Mouse (Mus musculus) liver, embryonic 12.5 days (tissue): Measurements from ENCODE around the gene Adarb2. TPM values are rescaled to one million over a fixed set of nuclear protein-coding genes. Genes with fewer than 3 reads are reported as not detected.

Experiments used
- ATAC-seq: fragments of 200-750 bp; cut with Nextera tagmentation; 2 replicates; pipeline ENCODE4 v1.8.0; 2017; ENCODE audit warnings: moderate number of reproducible peaks, mild to moderate bottlenecking, moderate library complexity
- H3K27ac ChIP-seq: fragments of 300-500 bp; sonication (generic); 2 replicates; pipeline ENCODE4 v1.5.1; 2016; ENCODE audit warnings: mild to moderate bottlenecking
- H3K27me3 ChIP-seq: fragments of 300-500 bp; sonication (generic); replicated peaks from 2 replicates; pipeline ENCODE4 v1.6.1; 2016; ENCODE audit warnings: mild to moderate bottlenecking, moderate library complexity
- H3K36me3 ChIP-seq: fragments of 300-500 bp; sonication (generic); 2 replicates; pipeline ENCODE4 v1.6.1; 2016; ENCODE audit warnings: mild to moderate bottlenecking, moderate library complexity
- H3K4me1 ChIP-seq: fragments of 300-500 bp; sonication (generic); 2 replicates; pipeline ENCODE4 v1.6.1; 2016
- H3K4me2 ChIP-seq: fragments of 300-500 bp; sonication (generic); 2 replicates; pipeline ENCODE4 v1.6.1; 2016; ENCODE audit warnings: mild to moderate bottlenecking, moderate library complexity
- H3K4me3 ChIP-seq: fragments of 300-500 bp; sonication (generic); 2 replicates; pipeline ENCODE4 v1.5.1; 2016; ENCODE audit warnings: mild to moderate bottlenecking, moderate library complexity
- H3K9ac ChIP-seq: fragments of 300-500 bp; sonication (generic); 2 replicates; pipeline ENCODE4 v1.6.1; 2016; ENCODE audit warnings: mild to moderate bottlenecking, moderate library complexity
- H3K9me3 ChIP-seq: fragments of 300-500 bp; sonication (generic); replicated peaks from 2 replicates; pipeline ENCODE4 v1.6.1; 2016; ENCODE audit warnings: mild to moderate bottlenecking, moderate library complexity
- whole genome bisulfite sequencing: fragments of 180-500 bp; shearing (Covaris S2); methylation state at CpG from one replicate; pipeline ENCODE4 v1.1.7; 2016; ENCODE audit not compliant: insufficient replicate concordance; 5-methylcytosine and 5-hydroxymethylcytosine counted together
- polyA plus RNA-seq: library from polyadenylated mRNA; unstranded; fragments of >200 nt; fragmentation: Nextera tagmentation; extraction: Ambion mirVana; gene quantifications from 2 replicates; pipeline ENCODE4 v1.2.1, GENCODE M21; 2016

The Adarb2 gene
- polyA plus RNA-seq, 1 experiment from 2014 or later = 0.35 TPM

- Histone ChIP-seq H3K27me3 (no peaks in the 10 kb centered on the region), H3K4me3 (no peak overlapping the region), H3K4me1 (no peaks in the 10 kb centered on the region), H3K36me3 (no peaks in the 10 kb centered on the region), H3K4me2 (no peak overlapping the region), H3K9ac (no peak overlapping the region), H3K9me3 (no peaks in the 10 kb centered on the region), H3K27ac (no peak overlapping the region)
- no peak for ATAC-seq
- WGBS = 43% methylated on average over 5 of the region's 5 CpGs
Measured at GRCm38 (mm10) chr13:8677174-8677573, 474.5 kb downstream of the Adarb2 start.

GRCm38 (mm10) chr13:8680470-8681129 lies 477.9 kb downstream of the Adarb2 start:
- whole genome bisulfite sequencing = 74% methylated on average over 9 of the region's 9 CpGs
- no peak overlapping the region for H3K9ac ChIP-seq
- H3K4me2 ChIP-seq = no peak overlapping the region
- ATAC-seq = no peak
- no peak overlapping the region for H3K27ac ChIP-seq
- H3K4me3 ChIP-seq = no peak overlapping the region
- H3K9me3 ChIP-seq = no peaks in the 10 kb centered on the region
- no peaks in the 10 kb centered on the region for H3K4me1 ChIP-seq
- H3K36me3 ChIP-seq = no peaks in the 10 kb centered on the region
- H3K27me3 ChIP-seq = no peaks in the 10 kb centered on the region

- Histone ChIP-seq H3K9ac (no peak overlapping the region), H3K9me3 (no peaks in the 10 kb centered on the region), H3K27me3 (no peaks in the 10 kb centered on the region), H3K27ac (no peak overlapping the region), H3K36me3 (no peaks in the 10 kb centered on the region), H3K4me2 (no peak overlapping the region), H3K4me1 (no peaks in the 10 kb centered on the region), H3K4me3 (no peak overlapping the region)
- no peak for ATAC-seq
- 54% methylated on average over 6 of the region's 6 CpGs for WGBS
Measured at GRCm38 (mm10) chr13:8691448-8691847, 488.8 kb downstream of the Adarb2 start.

GRCm38 (mm10) chr13:8692787-8693186 lies 490.1 kb downstream of the Adarb2 start:
- ATAC-seq = no peak
- Histone ChIP-seq H3K4me2 (no peak overlapping the region), H3K4me3 (no peak overlapping the region), H3K36me3 (no peaks in the 10 kb centered on the region), H3K27me3 (no peaks in the 10 kb centered on the region), H3K27ac (no peak overlapping the region), H3K4me1 (no peaks in the 10 kb centered on the region), H3K9me3 (no peaks in the 10 kb centered on the region), H3K9ac (no peak overlapping the region)
- 72% methylated on average over 9 of the region's 9 CpGs for WGBS

- no peaks in the 10 kb centered on the region for H3K36me3 ChIP-seq
- 80% methylated on average over 5 of the region's 5 CpGs for WGBS
- no peak overlapping the region for H3K4me2 ChIP-seq
- no peak for ATAC-seq
- no peaks in the 10 kb centered on the region for H3K9me3 ChIP-seq
- no peak overlapping the region for H3K27ac ChIP-seq
- no peaks in the 10 kb centered on the region for H3K27me3 ChIP-seq
- no peak overlapping the region for H3K4me3 ChIP-seq
- H3K4me1 ChIP-seq = no peaks in the 10 kb centered on the region
- no peak overlapping the region for H3K9ac ChIP-seq
Measured at GRCm38 (mm10) chr13:8698451-8698850, 495.8 kb downstream of the Adarb2 start.

GRCm38 (mm10) chr13:8699831-8700230 lies 497.2 kb downstream of the Adarb2 start:
- no peaks in the 10 kb centered on the region for H3K36me3 ChIP-seq
- no peak overlapping the region for H3K4me3 ChIP-seq
- WGBS = 46% methylated on average over 3 of the region's 3 CpGs
- H3K27ac ChIP-seq = no peak overlapping the region
- no peak overlapping the region for H3K4me2 ChIP-seq
- H3K9ac ChIP-seq = no peak overlapping the region
- no peaks in the 10 kb centered on the region for H3K9me3 ChIP-seq
- H3K4me1 ChIP-seq = no peaks in the 10 kb centered on the region
- H3K27me3 ChIP-seq = no peaks in the 10 kb centered on the region
- no peak for ATAC-seq

- Histone ChIP-seq H3K9me3 (no peaks in the 10 kb centered on the region), H3K9ac (no peak overlapping the region), H3K4me3 (no peak overlapping the region), H3K4me2 (no peak overlapping the region), H3K4me1 (no peaks in the 10 kb centered on the region), H3K27me3 (no peaks in the 10 kb centered on the region), H3K27ac (no peak overlapping the region), H3K36me3 (no peaks in the 10 kb centered on the region)
- ATAC-seq = no peak
- 56% methylated on average over 4 of the region's 4 CpGs for WGBS
Measured at GRCm38 (mm10) chr13:8700981-8701380, 498.3 kb downstream of the Adarb2 start.

- no peak overlapping the region for H3K9ac ChIP-seq
- no peak overlapping the region for H3K4me2 ChIP-seq
- no peak overlapping the region for H3K27ac ChIP-seq
- H3K4me3 ChIP-seq = no peak overlapping the region
- H3K27me3 ChIP-seq = no peaks in the 10 kb centered on the region
- ATAC-seq = no peak
- H3K9me3 ChIP-seq = no peaks in the 10 kb centered on the region
- no peaks in the 10 kb centered on the region for H3K36me3 ChIP-seq
- no peaks in the 10 kb centered on the region for H3K4me1 ChIP-seq
- 52% methylated on average over 4 of the region's 4 CpGs for WGBS
Measured at GRCm38 (mm10) chr13:8705296-8705695, 502.6 kb downstream of the Adarb2 start.

- WGBS = 35% methylated on average over 6 of the region's 6 CpGs
- Histone ChIP-seq H3K36me3 (no peaks in the 10 kb centered on the region), H3K4me1 (no peaks in the 10 kb centered on the region), H3K4me2 (no peak overlapping the region), H3K9ac (no peak overlapping the region), H3K27me3 (no peaks in the 10 kb centered on the region), H3K9me3 (no peaks in the 10 kb centered on the region), H3K4me3 (no peak overlapping the region), H3K27ac (no peak overlapping the region)
- no peak for ATAC-seq
Measured at GRCm38 (mm10) chr13:8713377-8713776, 510.7 kb downstream of the Adarb2 start.

GRCm38 (mm10) chr13:8729972-8730645 lies 527.4 kb downstream of the Adarb2 start:
- no peaks in the 10 kb centered on the region for H3K4me1 ChIP-seq
- H3K4me2 ChIP-seq = no peak overlapping the region
- no peaks in the 10 kb centered on the region for H3K36me3 ChIP-seq
- H3K27ac ChIP-seq = no peak overlapping the region
- no peak for ATAC-seq
- H3K27me3 ChIP-seq = no peaks in the 10 kb centered on the region
- 68% methylated on average over 10 of the region's 10 CpGs for WGBS
- no peak overlapping the region for H3K9ac ChIP-seq
- H3K9me3 ChIP-seq = no peaks in the 10 kb centered on the region
- H3K4me3 ChIP-seq = no peak overlapping the region

GRCm38 (mm10) chr13:8737139-8737865 lies 534.6 kb downstream of the Adarb2 start:
- H3K9me3 ChIP-seq = no peaks in the 10 kb centered on the region
- WGBS = 47% methylated on average over 5 of the region's 5 CpGs
- no peak for ATAC-seq
- H3K4me2 ChIP-seq = no peak overlapping the region
- H3K36me3 ChIP-seq = no peaks in the 10 kb centered on the region
- H3K27me3 ChIP-seq = no peaks in the 10 kb centered on the region
- no peak overlapping the region for H3K9ac ChIP-seq
- no peaks in the 10 kb centered on the region for H3K4me1 ChIP-seq
- no peak overlapping the region for H3K27ac ChIP-seq
- no peak overlapping the region for H3K4me3 ChIP-seq

GRCm38 (mm10) chr13:8742792-8743191 lies 540.1 kb downstream of the Adarb2 start:
- Histone ChIP-seq H3K27me3 (no peaks in the 10 kb centered on the region), H3K9ac (no peak overlapping the region), H3K4me2 (no peak overlapping the region), H3K4me1 (no peaks in the 10 kb centered on the region), H3K4me3 (no peak overlapping the region), H3K27ac (no peak overlapping the region), H3K36me3 (no peaks in the 10 kb centered on the region), H3K9me3 (no peaks in the 10 kb centered on the region)
- no peak for ATAC-seq
- 81% methylated on average over 5 of the region's 5 CpGs for WGBS
